Mouse (Mus musculus) layer of hippocampus, adult 6 months (tissue): ENCODE results near the gene 1700001C19Rik. TPM values are rescaled to one million over a fixed set of nuclear protein-coding genes. Genes with fewer than 3 reads are reported as not detected.

Source experiments
- long read RNA-seq, 2 experiments: library from polyadenylated mRNA; unstranded; transcript quantifications; one replicate each; pipeline ENCODE4 v2.0.0; 2019 to 2020
- polyA plus RNA-seq: library from polyadenylated mRNA; unstranded; fragments of <200 nt; fragmentation: Nextera tagmentation; gene quantifications from 2 replicates; pipeline ENCODE4 v1.2.3, GENCODE M21; 2021

The 1700001C19Rik gene
- 0.19 and 0.28 TPM in 2 replicates for polyA plus RNA-seq
- long read RNA-seq, experiment 1, partial matches to known transcripts = 0 of 2 reads
- long read RNA-seq, experiment 1, other reads (novel, unspliced or antisense) = 0 of 2 reads
- long read RNA-seq, experiment 2 = 0 reads

DNA sequence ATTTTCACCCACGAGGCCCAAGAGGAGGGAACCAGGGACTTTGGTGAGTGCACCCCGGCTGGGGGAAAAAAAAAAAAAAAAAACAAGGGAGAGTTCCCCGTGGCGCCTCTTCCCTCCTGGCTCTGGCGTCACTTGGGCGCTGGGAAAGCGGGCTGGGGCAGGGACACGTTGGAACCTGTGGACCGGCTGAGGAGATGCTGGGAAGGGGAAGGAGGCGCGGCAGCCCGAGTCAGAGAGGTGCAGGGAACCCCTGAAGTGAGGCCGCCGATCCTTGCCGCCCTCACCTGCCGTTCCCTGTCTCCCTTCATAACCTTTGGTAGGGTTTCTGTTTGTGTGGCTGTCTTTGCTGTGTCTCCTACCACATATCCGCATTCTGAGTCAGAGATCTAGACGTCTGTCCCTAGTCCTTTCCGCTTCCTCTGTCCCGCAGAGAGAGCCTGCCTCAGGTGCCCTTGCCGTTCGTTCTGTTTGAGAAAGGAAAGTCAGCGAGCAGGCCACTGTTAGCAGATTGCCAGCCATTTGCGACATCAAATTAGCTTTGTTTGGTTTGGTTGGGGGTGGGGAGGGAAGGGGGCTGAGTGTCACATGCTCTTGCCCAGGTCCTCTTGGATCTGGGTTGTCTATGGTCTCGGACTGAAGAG, at the start of gene 1700001C19Rik:
TSS of gene 1700001C19Rik (minus strand) at position 470 of the 641 bp plus-strand sequence.

DNA sequence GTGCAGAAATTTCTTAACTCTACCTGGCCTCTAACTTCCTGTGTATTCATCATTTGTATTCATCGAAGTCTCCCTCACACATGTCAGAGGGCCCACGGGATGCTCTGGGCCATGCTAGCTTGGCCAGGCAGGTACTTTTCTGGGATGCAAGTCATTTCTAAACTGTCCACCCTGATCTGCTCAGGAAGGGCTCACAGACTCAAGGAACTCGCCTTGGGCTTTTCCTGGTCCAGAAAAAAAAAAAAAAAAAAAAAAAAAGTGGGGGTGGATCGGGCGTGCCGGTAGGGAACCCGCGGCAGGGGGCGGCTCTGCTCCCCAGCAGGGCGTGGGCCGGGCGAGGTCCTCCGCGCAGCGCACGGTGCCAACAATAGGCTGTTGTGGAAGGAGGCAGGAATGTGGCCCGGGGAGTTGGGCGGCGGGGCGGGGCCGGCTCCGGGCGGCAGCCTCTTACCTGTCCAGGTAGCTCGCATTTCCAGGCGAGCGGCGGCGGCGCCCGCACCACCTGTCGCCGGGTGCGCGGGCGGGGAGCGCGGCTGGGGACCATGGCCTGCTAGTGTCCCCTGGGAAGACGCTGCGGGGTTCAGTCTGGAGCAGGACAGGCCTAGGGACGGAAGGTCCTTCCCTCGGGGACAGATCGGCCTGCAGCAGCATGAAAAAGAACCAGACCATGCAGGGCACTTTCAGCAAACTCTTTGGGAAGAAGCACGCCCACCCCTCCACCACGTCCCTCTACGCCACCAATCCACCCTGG, 845 bp downstream of the 1700001C19Rik start, which contains the start of gene AI661453:
TSS of gene AI661453 (plus strand) at position 460 of the 751 bp plus-strand sequence.

DNA sequence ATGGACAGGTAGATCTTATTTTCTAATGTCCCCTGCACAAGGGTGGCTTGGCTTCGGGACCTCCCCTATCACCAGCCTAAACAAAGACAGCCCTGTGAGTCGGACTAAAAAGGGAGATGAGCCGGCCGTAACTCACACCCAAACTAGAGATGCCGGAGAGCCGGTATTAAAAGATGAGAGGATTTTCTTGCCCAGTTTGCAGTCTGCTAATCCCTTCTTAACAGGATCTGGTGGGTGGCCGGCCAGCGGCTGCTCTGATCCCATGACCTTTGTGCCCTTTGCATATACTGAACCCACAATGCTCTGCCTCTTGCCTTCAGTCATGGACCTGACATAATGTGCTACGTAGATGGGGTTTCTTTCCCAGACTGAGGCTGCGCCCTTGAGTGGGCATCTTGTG, 36.7 kb downstream of the 1700001C19Rik start, which contains the start of gene Guca1a:
TSS of gene Guca1a (minus strand) at position 134 of the 400 bp plus-strand sequence.

DNA sequence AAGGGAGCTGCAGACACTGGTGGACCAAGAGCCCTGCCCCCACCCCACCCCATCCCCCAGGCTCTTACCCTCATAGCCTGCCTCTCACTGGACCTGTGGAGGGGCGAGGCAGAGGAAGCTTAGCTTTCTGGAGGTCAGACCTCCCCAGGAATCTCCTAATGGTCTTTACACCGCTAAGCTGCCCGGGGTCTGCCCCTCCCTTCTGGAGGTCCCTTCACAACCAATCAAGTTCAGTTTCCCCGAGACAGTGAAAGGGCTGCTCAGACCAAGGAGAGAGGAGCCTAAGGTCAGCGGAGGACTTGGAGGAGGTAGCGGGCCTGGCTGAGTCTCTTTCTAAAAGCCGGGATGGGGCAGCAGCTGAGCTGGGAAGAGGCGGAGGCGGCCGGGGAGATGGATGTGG, 52.0 kb downstream of the 1700001C19Rik start, which contains the start of gene Guca1b:
TSS of gene Guca1b (plus strand) at position 249 of the 400 bp plus-strand sequence.

DNA sequence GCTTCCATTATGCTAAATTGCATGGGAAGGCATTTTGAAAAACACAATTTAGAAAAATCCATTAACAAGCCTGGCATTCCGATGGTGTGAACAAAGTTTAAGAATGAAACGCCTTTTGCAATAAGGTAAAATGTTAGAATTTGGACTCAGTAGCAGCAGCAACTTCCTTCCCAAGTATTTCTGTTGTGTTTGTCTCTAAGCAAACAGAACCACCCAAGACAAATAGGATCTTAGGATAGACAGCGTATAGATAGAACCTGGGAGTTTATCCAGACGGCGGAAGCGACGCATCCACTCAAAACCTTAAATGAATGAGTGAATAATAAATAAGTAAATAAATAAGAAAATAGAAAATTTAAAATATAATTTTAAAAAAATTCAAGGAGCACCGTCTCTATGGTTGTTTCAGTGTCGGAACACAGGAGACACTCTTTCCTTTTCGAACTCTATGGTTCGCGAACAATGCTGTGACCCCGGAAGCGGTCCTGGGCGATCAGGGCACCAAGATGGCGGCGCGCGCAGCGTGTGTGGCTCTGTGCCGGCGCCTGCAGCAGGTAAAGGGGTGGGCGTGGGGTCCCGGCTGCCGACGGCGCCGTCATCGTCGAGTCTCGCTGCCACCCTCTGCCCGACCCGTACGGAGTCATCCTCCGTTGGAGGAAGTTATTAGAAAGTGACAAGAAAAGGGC, 68.6 kb downstream of the 1700001C19Rik start, which contains the start of gene Mrps10:
TSS of gene Mrps10 (plus strand) at position 487 of the 686 bp plus-strand sequence.

Other genes starting within 250 kb of the 1700001C19Rik start
- 66.7 and 69.4 TPM in 2 replicates for gene Mrps10, start 68.5 kb downstream of the 1700001C19Rik start, polyA plus RNA-seq
- 0.08 and 0.21 TPM in 2 replicates for gene Guca1b, start 52.0 kb downstream of the 1700001C19Rik start, polyA plus RNA-seq
- 1.2 and 1.3 TPM in 2 replicates for gene Guca1a, start 36.8 kb downstream of the 1700001C19Rik start, polyA plus RNA-seq
- 0.09 TPM in 1 of 2 replicates, not detected in the other for gene AI661453, start 761 bp downstream of the 1700001C19Rik start, polyA plus RNA-seq
- gene Taf8, start 64.9 kb upstream of the 1700001C19Rik start, polyA plus RNA-seq = 6.0 and 6.4 TPM in 2 replicates
- gene Ccnd3, start 67.7 kb upstream of the 1700001C19Rik start, polyA plus RNA-seq = 45.7 and 49.1 TPM in 2 replicates
- 15.7 TPM in 2 replicates for gene Bysl, start 174.1 kb upstream of the 1700001C19Rik start, polyA plus RNA-seq
- 14.8 and 15.8 TPM in 2 replicates for gene Med20, start 174.2 kb upstream of the 1700001C19Rik start, polyA plus RNA-seq
- gene Gm20517, start 174.2 kb upstream of the 1700001C19Rik start, polyA plus RNA-seq = 6.4 and 6.7 TPM in 2 replicates
- gene Usp49, start 193.3 kb upstream of the 1700001C19Rik start, polyA plus RNA-seq = 3.9 and 4.8 TPM in 2 replicates